Mouse (Mus musculus): ENCODE measurements around the gene Snip1. TPM values are rescaled to one million over a fixed set of nuclear protein-coding genes. Genes with fewer than 3 reads are reported as not detected.

The Snip1 gene
- 19.8 and 25.1 TPM in 2 replicates for total RNA-seq (2012; rRNA removed)

- Histone ChIP-seq H3K27ac (ENCODE audit: insufficient read depth, low read depth, low read length, poor library complexity, severe bottlenecking) (no peak within 1 kb of the TSS), H3K9ac (ENCODE audit: insufficient read depth, low read depth, low read length, poor library complexity, severe bottlenecking) (peak within 1 kb of the TSS; percentile 95), H3K4me3 (ENCODE audit: insufficient read depth in 1 of 2, low read depth in 1 of 2, low read length in 2 of 2, poor library complexity in 1 of 2, severe bottlenecking in 1 of 2) (peak within 1 kb of the TSS; percentile 87 to 95), H3K4me1 (ENCODE audit: control insufficient read depth in 2 of 2, insufficient read depth in 2 of 2, low read length in 2 of 2, poor library complexity in 1 of 2) (peaks cover 0 to 6% of the 10 kb centered on the region in 2 experiments; a peak in 1 of 4 replicates), H3K9me3 (ENCODE audit: control insufficient read depth, insufficient read depth, low read depth, low read length) (no peaks in the 10 kb centered on the region), H3K36me3 (ENCODE audit: control insufficient read depth, insufficient read depth, low read length, poor library complexity, severe bottlenecking) (peaks cover 25% of the 10 kb centered on the region)
- in situ Hi-C loops (cut with MboI; ENCODE audit: low sequenced_read_pairs in 2 of 2, unreplicated experiment in 2 of 2) = no loop called here
- TF ChIP-seq MAFK (IDR thresholded peaks at IDR 0.05; ENCODE audit: insufficient read depth, low read depth, low read length) (no peak), CHD2 (IDR thresholded peaks at IDR 0.05; ENCODE audit: low read depth, low read length) (no peak), ZNF384 (IDR thresholded peaks at IDR 0.05; ENCODE audit: low read depth, low read length) (no peak), HCFC1 (IDR thresholded peaks at IDR 0.05; ENCODE audit: borderline replicate concordance, insufficient read depth, low read length) (peak; percentile 67)
- DNase-seq (ENCODE audit: low read depth, low spot score) = peak; percentile 93
Measured at GRCm38 (mm10) chr4:125066490-125067370, at the start of gene Snip1. TSS of gene Snip1 (plus strand) at chr4:125066672.

- H3K4me3 ChIP-seq (ENCODE audit: insufficient read depth in 1 of 2, low read depth in 1 of 2, low read length in 2 of 2, poor library complexity in 1 of 2, severe bottlenecking in 1 of 2) = no peak overlapping the region
- in situ Hi-C loops (cut with MboI; ENCODE audit: low sequenced_read_pairs in 2 of 2, unreplicated experiment in 2 of 2) = no loop called here
- H3K9ac ChIP-seq (ENCODE audit: insufficient read depth, low read depth, low read length, poor library complexity, severe bottlenecking) = no peak overlapping the region
- no peak for TF ChIP-seq HCFC1 (IDR thresholded peaks at IDR 0.05; ENCODE audit: borderline replicate concordance, insufficient read depth, low read length)
- TF ChIP-seq CHD2 (IDR thresholded peaks at IDR 0.05; ENCODE audit: low read depth, low read length) = no peak
- no peak for TF ChIP-seq ZC3H11A (IDR thresholded peaks at IDR 0.05; ENCODE audit: borderline replicate concordance, low read depth, low read length)
- no peak for TF ChIP-seq ZNF384 (IDR thresholded peaks at IDR 0.05; ENCODE audit: low read depth, low read length)
- TF ChIP-seq MAFK (IDR thresholded peaks at IDR 0.05; ENCODE audit: insufficient read depth, low read depth, low read length) = no peak
- no peak for DNase-seq (ENCODE audit: low read depth, low spot score)
- no peaks in the 10 kb centered on the region for H3K4me1 ChIP-seq (ENCODE audit: control insufficient read depth in 2 of 2, insufficient read depth in 2 of 2, low read length in 2 of 2, poor library complexity in 1 of 2)
- no peaks in the 10 kb centered on the region for H3K9me3 ChIP-seq (ENCODE audit: control insufficient read depth, insufficient read depth, low read depth, low read length)
- H3K36me3 ChIP-seq (ENCODE audit: control insufficient read depth, insufficient read depth, low read length, poor library complexity, severe bottlenecking) = no peaks in the 10 kb centered on the region
- H3K27ac ChIP-seq (ENCODE audit: insufficient read depth, low read depth, low read length, poor library complexity, severe bottlenecking) = no peak overlapping the region
Measured at GRCm38 (mm10) chr4:125017431-125017830, 49.0 kb upstream of the Snip1 start.

- Histone ChIP-seq H3K27ac (ENCODE audit: insufficient read depth, low read depth, low read length, poor library complexity, severe bottlenecking) (no peak overlapping the region), H3K9ac (ENCODE audit: insufficient read depth, low read depth, low read length, poor library complexity, severe bottlenecking) (no peak overlapping the region), H3K36me3 (ENCODE audit: control insufficient read depth, insufficient read depth, low read length, poor library complexity, severe bottlenecking) (no peaks in the 10 kb centered on the region), H3K4me1 (ENCODE audit: control insufficient read depth in 2 of 2, insufficient read depth in 2 of 2, low read length in 2 of 2, poor library complexity in 1 of 2) (no peaks in the 10 kb centered on the region), H3K4me3 (ENCODE audit: insufficient read depth in 1 of 2, low read depth in 1 of 2, low read length in 2 of 2, poor library complexity in 1 of 2, severe bottlenecking in 1 of 2) (no peak overlapping the region), H3K9me3 (ENCODE audit: control insufficient read depth, insufficient read depth, low read depth, low read length) (no peaks in the 10 kb centered on the region)
- DNase-seq (ENCODE audit: low read depth, low spot score) = no peak
- in situ Hi-C loops (cut with MboI; ENCODE audit: low sequenced_read_pairs in 2 of 2, unreplicated experiment in 2 of 2) = no loop called here
- no peak for TF ChIP-seq MAFK (IDR thresholded peaks at IDR 0.05; ENCODE audit: insufficient read depth, low read depth, low read length)
- TF ChIP-seq CHD2 (IDR thresholded peaks at IDR 0.05; ENCODE audit: low read depth, low read length) = no peak
- TF ChIP-seq HCFC1 (IDR thresholded peaks at IDR 0.05; ENCODE audit: borderline replicate concordance, insufficient read depth, low read length) = no peak
- no peak for TF ChIP-seq ZNF384 (IDR thresholded peaks at IDR 0.05; ENCODE audit: low read depth, low read length)
Measured at GRCm38 (mm10) chr4:125020780-125021538, 45.5 kb upstream of the Snip1 start.

- DNase-seq (ENCODE audit: low read depth, low spot score) = peak; percentile 90
- peak overlapping the region; percentile 42; the same call in 1 of the 2 replicates for H3K27ac ChIP-seq (ENCODE audit: insufficient read depth, low read depth, low read length, poor library complexity, severe bottlenecking)
- peaks cover 1% of the 10 kb centered on the region; the same call in 1 of the 2 replicates for H3K36me3 ChIP-seq (ENCODE audit: control insufficient read depth, insufficient read depth, low read length, poor library complexity, severe bottlenecking)
- peaks cover 3 to 4% of the 10 kb centered on the region in 2 experiments; a peak in 2 of 4 replicates for H3K4me1 ChIP-seq (ENCODE audit: control insufficient read depth in 2 of 2, insufficient read depth in 2 of 2, low read length in 2 of 2, poor library complexity in 1 of 2)
- peak overlapping the region; percentile 87 to 90 for H3K4me3 ChIP-seq (ENCODE audit: insufficient read depth in 1 of 2, low read depth in 1 of 2, low read length in 2 of 2, poor library complexity in 1 of 2, severe bottlenecking in 1 of 2)
- no peak for TF ChIP-seq ZNF384 (IDR thresholded peaks at IDR 0.05; ENCODE audit: low read depth, low read length)
- TF ChIP-seq HCFC1 (IDR thresholded peaks at IDR 0.05; ENCODE audit: borderline replicate concordance, insufficient read depth, low read length) = peak; percentile 68; the same call in 1 of the 2 replicates
- 0 out of 2 replicates have a peak, but pooled peaks have one; percentile 1 for TF ChIP-seq ZC3H11A (IDR thresholded peaks at IDR 0.05; ENCODE audit: borderline replicate concordance, low read depth, low read length)
- no peak for TF ChIP-seq MAFK (IDR thresholded peaks at IDR 0.05; ENCODE audit: insufficient read depth, low read depth, low read length)
- peak; percentile 44; the same call in 1 of the 2 replicates for TF ChIP-seq CHD2 (IDR thresholded peaks at IDR 0.05; ENCODE audit: low read depth, low read length)
- in situ Hi-C loops (cut with MboI; ENCODE audit: low sequenced_read_pairs in 2 of 2, unreplicated experiment in 2 of 2) = no loop called here
- peak overlapping the region; percentile 96 for H3K9ac ChIP-seq (ENCODE audit: insufficient read depth, low read depth, low read length, poor library complexity, severe bottlenecking)
- H3K9me3 ChIP-seq (ENCODE audit: control insufficient read depth, insufficient read depth, low read depth, low read length) = no peaks in the 10 kb centered on the region
Measured at GRCm38 (mm10) chr4:125029891-125030614, 36.4 kb upstream of the Snip1 start.
